Mouse (Mus musculus) brain, embryonic 14.5 days (tissue): ENCODE results near the gene Crabp2.

Source experiments
- CTCF ChIP-seq: fragments of 200-500 bp; IDR thresholded peaks from 2 replicates; pipeline ENCODE4 v1.5.1; 2012; ENCODE audit warnings: inconsistent platforms, mild to moderate bottlenecking, moderate library complexity, borderline replicate concordance; ENCODE audit not compliant: insufficient read depth, insufficient read length; ENCODE audit errors: extremely low read depth
- POLR2A ChIP-seq: fragments of 200-500 bp; IDR thresholded peaks from 2 replicates; pipeline ENCODE4 v1.6.1; 2012; ENCODE audit warnings: mild to moderate bottlenecking, inconsistent platforms, borderline replicate concordance; ENCODE audit not compliant: poor library complexity, insufficient read depth, insufficient read length, severe bottlenecking; ENCODE audit errors: extremely low read depth

DNA sequence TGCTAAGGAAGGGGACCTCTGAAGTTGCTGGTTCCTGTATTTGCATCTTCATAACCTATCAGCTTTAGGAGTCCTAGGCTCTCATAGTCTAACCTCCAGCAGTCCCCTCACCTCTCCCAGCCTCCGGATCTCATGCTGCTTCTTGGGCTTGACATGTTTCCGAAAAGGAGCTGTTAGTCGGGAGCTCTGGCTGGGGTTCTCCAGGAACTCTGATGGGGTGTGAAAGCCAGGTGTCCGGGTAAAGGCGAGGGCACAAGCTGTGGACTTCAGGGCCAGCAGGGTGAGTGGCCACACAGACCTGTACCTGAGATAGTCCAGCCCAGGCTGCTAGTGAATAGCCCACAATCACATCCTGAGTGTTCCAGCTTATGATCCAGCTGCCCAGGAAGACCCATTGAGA is 21.0 kb upstream of the Crabp2 start:
- TF ChIP-seq CTCF = no peak
- TF ChIP-seq POLR2A = no peak
